Mouse (Mus musculus): ENCODE results near the gene Clec3b. TPM values are rescaled to one million over a fixed set of nuclear protein-coding genes. Genes with fewer than 3 reads are reported as not detected.

The Clec3b gene
- polyA plus RNA-seq, 1 experiment from 2014 or later: not detected

GRCm38 (mm10) chr9:123113931-123114330, 36.8 kb upstream of the Clec3b start:
- TF ChIP-seq CTCF (IDR thresholded peaks at IDR 0.05; ENCODE audit: low read depth): no peak
- Histone ChIP-seq H3K4me3 (ENCODE audit: low read depth, low read length) (peak overlapping the region; percentile 83), H3K4me1 (ENCODE audit: insufficient read depth) (0 out of 2 replicates have a peak, but pooled peaks cover 5% of the 10 kb centered on the region), H3K9ac (peak overlapping the region; percentile 85), H3K4me2 (peak overlapping the region; percentile 62), H3K27me3 (ENCODE audit: insufficient read depth, low read length) (no peaks in the 10 kb centered on the region), H3K9me3 (ENCODE audit: low read depth, low read length) (no peaks in the 10 kb centered on the region), H3K27ac (ENCODE audit: low read depth) (no peak overlapping the region), H3K36me3 (ENCODE audit: insufficient read depth) (peaks cover 21% of the 10 kb centered on the region)
- no peak for ATAC-seq (ENCODE audit: insufficient read depth)
- DNase-seq: peak; percentile 5
- WGBS: 53% methylated on average over 6 of the region's 6 CpGs

- H3K4me1 ChIP-seq (ENCODE audit: insufficient read depth): 0 out of 2 replicates have a peak, but pooled peaks cover 5% of the 10 kb centered on the region
- H3K4me3 ChIP-seq (ENCODE audit: low read depth, low read length): no peak overlapping the region
- 84% methylated on average over 1 of the region's 1 CpGs for WGBS
- TF ChIP-seq CTCF (IDR thresholded peaks at IDR 0.05; ENCODE audit: low read depth): no peak
- no peak overlapping the region for H3K4me2 ChIP-seq
- no peak overlapping the region for H3K27ac ChIP-seq (ENCODE audit: low read depth)
- ATAC-seq (ENCODE audit: insufficient read depth) (no peak), DNase-seq (no peak)
- no peaks in the 10 kb centered on the region for H3K27me3 ChIP-seq (ENCODE audit: insufficient read depth, low read length)
- H3K9me3 ChIP-seq (ENCODE audit: low read depth, low read length): no peaks in the 10 kb centered on the region
- H3K9ac ChIP-seq: no peak overlapping the region
- H3K36me3 ChIP-seq (ENCODE audit: insufficient read depth): peaks cover 38% of the 10 kb centered on the region
Measured at GRCm38 (mm10) chr9:123115566-123115965, 35.2 kb upstream of the Clec3b start.

- no peak for ATAC-seq (ENCODE audit: insufficient read depth)
- no peak for DNase-seq
- no peak overlapping the region for H3K9ac ChIP-seq
- no peak overlapping the region for H3K4me3 ChIP-seq (ENCODE audit: low read depth, low read length)
- no peaks in the 10 kb centered on the region for H3K4me1 ChIP-seq (ENCODE audit: insufficient read depth)
- H3K27me3 ChIP-seq (ENCODE audit: insufficient read depth, low read length): no peaks in the 10 kb centered on the region
- no peaks in the 10 kb centered on the region for H3K9me3 ChIP-seq (ENCODE audit: low read depth, low read length)
- H3K27ac ChIP-seq (ENCODE audit: low read depth): no peak overlapping the region
- H3K4me2 ChIP-seq: no peak overlapping the region
- peaks cover 82% of the 10 kb centered on the region for H3K36me3 ChIP-seq (ENCODE audit: insufficient read depth)
- WGBS: 94% methylated on average over 3 of the region's 3 CpGs
- no peak for TF ChIP-seq CTCF (IDR thresholded peaks at IDR 0.05; ENCODE audit: low read depth)
Measured at GRCm38 (mm10) chr9:123123017-123123416, 27.7 kb upstream of the Clec3b start.

GRCm38 (mm10) chr9:123123571-123124412, 27.0 kb upstream of the Clec3b start:
- Histone ChIP-seq H3K27ac (ENCODE audit: low read depth) (no peak overlapping the region), H3K27me3 (ENCODE audit: insufficient read depth, low read length) (no peaks in the 10 kb centered on the region), H3K4me1 (ENCODE audit: insufficient read depth) (no peaks in the 10 kb centered on the region), H3K4me3 (ENCODE audit: low read depth, low read length) (no peak overlapping the region), H3K36me3 (ENCODE audit: insufficient read depth) (peaks cover 89% of the 10 kb centered on the region), H3K9ac (no peak overlapping the region), H3K4me2 (no peak overlapping the region), H3K9me3 (ENCODE audit: low read depth, low read length) (no peaks in the 10 kb centered on the region)
- ATAC-seq (ENCODE audit: insufficient read depth) (no peak), DNase-seq (peak; percentile 63)
- 94% methylated on average over 6 of the region's 6 CpGs for WGBS
- peak; percentile 75 for TF ChIP-seq CTCF (IDR thresholded peaks at IDR 0.05; ENCODE audit: low read depth)

GRCm38 (mm10) chr9:123124413-123124981, 26.2 kb upstream of the Clec3b start:
- TF ChIP-seq CTCF (IDR thresholded peaks at IDR 0.05; ENCODE audit: low read depth): no peak
- DNase-seq (no peak), ATAC-seq (ENCODE audit: insufficient read depth) (no peak)
- Histone ChIP-seq H3K27me3 (ENCODE audit: insufficient read depth, low read length) (no peaks in the 10 kb centered on the region), H3K4me3 (ENCODE audit: low read depth, low read length) (no peak overlapping the region), H3K9ac (no peak overlapping the region), H3K36me3 (ENCODE audit: insufficient read depth) (peaks cover 89% of the 10 kb centered on the region), H3K4me1 (ENCODE audit: insufficient read depth) (no peaks in the 10 kb centered on the region), H3K27ac (ENCODE audit: low read depth) (no peak overlapping the region), H3K9me3 (ENCODE audit: low read depth, low read length) (no peaks in the 10 kb centered on the region), H3K4me2 (no peak overlapping the region)
- WGBS: 91% methylated on average over 2 of the region's 2 CpGs

- WGBS: 95% methylated on average over 6 of the region's 6 CpGs
Measured at GRCm38 (mm10) chr9:123127663-123128062, 23.1 kb upstream of the Clec3b start.

GRCm38 (mm10) chr9:123132994-123133393, 17.8 kb upstream of the Clec3b start:
- H3K27ac ChIP-seq (ENCODE audit: low read depth): no peak overlapping the region
- peaks cover 94% of the 10 kb centered on the region for H3K36me3 ChIP-seq (ENCODE audit: insufficient read depth)
- H3K4me1 ChIP-seq (ENCODE audit: insufficient read depth): no peaks in the 10 kb centered on the region
- H3K9me3 ChIP-seq (ENCODE audit: low read depth, low read length): no peaks in the 10 kb centered on the region
- no peak overlapping the region for H3K4me2 ChIP-seq
- 87% methylated on average over 3 of the region's 3 CpGs for WGBS
- no peak overlapping the region for H3K4me3 ChIP-seq (ENCODE audit: low read depth, low read length)
- DNase-seq (no peak), ATAC-seq (ENCODE audit: insufficient read depth) (no peak)
- no peaks in the 10 kb centered on the region for H3K27me3 ChIP-seq (ENCODE audit: insufficient read depth, low read length)
- no peak for TF ChIP-seq CTCF (IDR thresholded peaks at IDR 0.05; ENCODE audit: low read depth)
- H3K9ac ChIP-seq: no peak overlapping the region

More at GRCm38 (mm10) chr9:123127663-123128062, 23.1 kb upstream of the Clec3b start:
- H3K4me3 ChIP-seq (ENCODE audit: low read depth, low read length): no peak overlapping the region
- H3K4me1 ChIP-seq (ENCODE audit: insufficient read depth): no peaks in the 10 kb centered on the region
- H3K36me3 ChIP-seq (ENCODE audit: insufficient read depth): peaks cover 85% of the 10 kb centered on the region
- no peak overlapping the region for H3K27ac ChIP-seq (ENCODE audit: low read depth)
- H3K27me3 ChIP-seq (ENCODE audit: insufficient read depth, low read length): no peaks in the 10 kb centered on the region
- H3K9ac ChIP-seq: no peak overlapping the region
- ATAC-seq (ENCODE audit: insufficient read depth): no peak
- H3K9me3 ChIP-seq (ENCODE audit: low read depth, low read length): no peaks in the 10 kb centered on the region
- TF ChIP-seq CTCF (IDR thresholded peaks at IDR 0.05; ENCODE audit: low read depth): no peak
- H3K4me2 ChIP-seq: no peak overlapping the region
- DNase-seq: no peak

Data from lung, embryonic 14.5 days (tissue).